ENCODE assay signal across 10 mouse cellular contexts in the genomic region with DNA sequence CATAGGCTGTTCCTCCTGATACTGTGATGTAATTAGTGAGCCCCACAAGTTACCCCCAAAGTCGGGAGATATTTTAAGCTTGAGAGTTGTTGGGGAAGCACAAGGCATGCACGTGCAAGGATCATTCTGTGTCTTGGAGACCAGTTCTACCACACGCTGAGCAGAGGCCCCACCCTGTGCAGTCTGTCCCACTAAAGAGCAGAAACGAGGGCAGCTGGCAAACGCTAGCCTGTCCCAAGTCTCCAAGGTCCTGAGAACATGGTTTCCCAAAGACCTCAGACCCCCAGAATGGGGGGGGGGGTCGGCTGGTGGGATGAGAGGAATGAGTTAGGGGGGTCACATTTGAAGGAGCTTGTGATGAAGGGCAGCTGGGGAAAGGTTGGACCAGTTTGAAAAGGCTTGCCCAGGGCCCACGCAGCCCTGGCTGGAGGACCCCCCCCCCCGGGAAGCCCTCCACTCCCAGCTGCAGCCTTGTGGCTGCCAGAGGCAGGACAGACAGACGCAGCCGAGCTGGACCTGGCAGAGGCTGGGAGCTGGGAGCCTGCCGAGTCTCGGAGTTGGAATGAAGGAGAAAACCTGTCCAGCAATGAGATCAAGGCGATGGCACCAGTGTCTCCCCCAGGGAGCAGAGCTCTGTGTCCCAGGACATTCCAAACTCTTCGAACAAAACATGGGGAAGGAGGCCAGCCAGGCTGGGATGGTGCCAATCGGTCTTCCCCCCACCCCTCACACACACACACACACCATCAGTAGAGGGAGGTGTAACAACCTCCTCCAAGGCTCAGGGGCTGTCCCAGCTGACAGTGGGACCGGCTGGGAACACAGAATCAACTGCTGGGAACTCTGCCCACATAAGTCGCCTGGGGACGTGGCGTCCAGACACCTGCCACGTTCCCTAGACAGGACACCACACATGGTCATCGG. TPM values are rescaled to one million over a fixed set of nuclear protein-coding genes. Genes with fewer than 3 reads are reported as not detected.
DNase-seq lines count a peak whose midpoint lies in the region; TF ChIP-seq lines count a peak whose summit lies in the region.
"Had no signal": no experiment of that assay in that cellular context is flagged by ENCODE, and none has a peak within 500 bp of the region (broad histone marks: within the 10 kb centered on the region; RNA-seq: fewer than 3 reads in every experiment).

No protein-coding gene starts in this region.

- no peak overlapping the region for H3K4me3 ChIP-seq in testis, adult 2 months (ENCODE audit: control insufficient read depth, low read depth, low read length)
- H3K4me3 ChIP-seq: neural tube, embryonic 12.5 days had no signal

- H3K27me3 ChIP-seq in testis, adult 2 months (ENCODE audit: control insufficient read depth, insufficient read depth, low read length) = no peaks in the 10 kb centered on the region
- H3K27me3 ChIP-seq: neural tube, embryonic 12.5 days had no signal

- no peaks in the 10 kb centered on the region for H3K4me1 ChIP-seq in testis, adult 2 months (ENCODE audit: control insufficient read depth, insufficient read depth, low read length)
- H3K4me1 ChIP-seq: neural tube, embryonic 12.5 days had no signal

- peak overlapping the region; percentile 50; the same call in 1 of the 2 replicates for H3K27ac ChIP-seq in testis, adult 2 months (ENCODE audit: control insufficient read depth, insufficient read depth, low read depth, low read length)
- H3K27ac ChIP-seq: neural tube, embryonic 12.5 days had no signal

- H3K36me3 ChIP-seq in testis, adult 2 months (ENCODE audit: control insufficient read depth, insufficient read depth, low read length) = no peaks in the 10 kb centered on the region
- H3K36me3 ChIP-seq: neural tube, embryonic 12.5 days had no signal

- TF ChIP-seq CTCF in testis, adult 2 months (IDR thresholded peaks at IDR 0.05; ENCODE audit: control insufficient read depth, insufficient read depth, insufficient replicate concordance, low read depth, low read length) = no peak

- DNase-seq in adrenal gland, postnatal 14 days = peak; percentile 49
- no peak for DNase-seq in adrenal gland, postnatal 36 days
- peak; percentile 53 for DNase-seq in ovary, postnatal 14 days (ENCODE audit: low spot score)
- no peak for DNase-seq in ovary, adult 18-20 months (ENCODE audit: low spot score)
- DNase-seq in heart, postnatal 14 days = peak; percentile 86 to 87
- no peak for DNase-seq in kidney, adult 8-10 months
- DNase-seq in adipocyte (ENCODE audit: low spot score) = no peak

- no peak for TF ChIP-seq POLR2A in testis, adult 2 months (IDR thresholded peaks at IDR 0.05; ENCODE audit: control insufficient read depth, low read depth, low read length)

- intact Hi-C loops in heart, postnatal 14 days (cut with DNase I) = no loop called here

RNA-seq across cellular contexts. Expression of a gene that starts 32.3 kb away (rescaled TPM):
- not detected in 2 replicates for total RNA-seq in adrenal gland, postnatal 14 days (2021)
- not detected for total RNA-seq in adrenal gland, postnatal 36 days (2021)
- not detected for total RNA-seq in heart, postnatal 14 days (2021)
- polyA plus RNA-seq in testis, adult 2 months (2012; rRNA removed) = 293 and 298 TPM in 2 replicates
- polyA plus RNA-seq: large intestine, adult 2 months; neural tube, embryonic 12.5 days had no signal

RNA-seq across cellular contexts. Expression of a gene that starts 41.1 kb away (rescaled TPM):
- total RNA-seq in adrenal gland, postnatal 14 days (2021) = 0.60 and 3.7 TPM in 2 replicates
- not detected for total RNA-seq in adrenal gland, postnatal 36 days (2021)
- total RNA-seq in heart, postnatal 14 days (2021) = not detected
- polyA plus RNA-seq in testis, adult 2 months (2012; rRNA removed) = 11.2 and 12.2 TPM in 2 replicates

RNA-seq across cellular contexts. Expression of a gene that starts 58.0 kb away (rescaled TPM):
- 24.5 and 28.5 TPM in 2 replicates for total RNA-seq in adrenal gland, postnatal 14 days (2021)
- 10 to 100 TPM; 18.5 to 29.9 TPM for total RNA-seq in adrenal gland, postnatal 36 days (2021)
- total RNA-seq in heart, postnatal 14 days (2021) = 1 to 10 TPM; 5.7 to 5.9 TPM
- polyA plus RNA-seq in testis, adult 2 months (2012; rRNA removed) = 6.3 and 6.9 TPM in 2 replicates

Comparison
In these comparisons a context has a peak if more than half of its experiments do, and no peak if none do; other contexts are left out.
1. DNase-seq: peak in adrenal gland, postnatal 14 days (single experiment), ovary, postnatal 14 days (single experiment) and heart, postnatal 14 days (2 of 2); none in adrenal gland, postnatal 36 days (0 of 2), ovary, adult 18-20 months (single experiment), kidney, adult 8-10 months (0 of 2) and adipocyte (single experiment).